Mouse (Mus musculus) bone marrow macrophage, adult 2 months (primary cell): ENCODE data around the gene Matn4.

Source experiments
- CTCF ChIP-seq: IDR thresholded peaks from 2 replicates; pipeline ENCODE4 v1.5.1; 2012; ENCODE audit warnings: low read depth, mild to moderate bottlenecking, low read length, moderate library complexity
- POLR2A ChIP-seq: IDR thresholded peaks from 2 replicates; pipeline ENCODE4 v1.6.1; 2012; ENCODE audit warnings: mild to moderate bottlenecking, low read depth, low read length, borderline replicate concordance

- TF ChIP-seq CTCF: no peak
- TF ChIP-seq POLR2A: no peak
These were observed 29.7 kb upstream of the Matn4 start for GRCm38 (mm10) chr2:164434681-164435080.
